Mouse (Mus musculus) brain, embryonic 14.5 days (tissue): ENCODE data around the gene Fndc3b.

ENCODE experiments used
- CTCF ChIP-seq: fragments of 200-500 bp; IDR thresholded peaks from 2 replicates; pipeline ENCODE4 v1.5.1; 2012; ENCODE audit warnings: inconsistent platforms, mild to moderate bottlenecking, moderate library complexity, borderline replicate concordance; ENCODE audit not compliant: insufficient read depth, insufficient read length; ENCODE audit errors: extremely low read depth
- POLR2A ChIP-seq: fragments of 200-500 bp; IDR thresholded peaks from 2 replicates; pipeline ENCODE4 v1.6.1; 2012; ENCODE audit warnings: mild to moderate bottlenecking, inconsistent platforms, borderline replicate concordance; ENCODE audit not compliant: poor library complexity, insufficient read depth, insufficient read length, severe bottlenecking; ENCODE audit errors: extremely low read depth

- no peak for TF ChIP-seq CTCF
- no peak for TF ChIP-seq POLR2A
Measured at GRCm38 (mm10) chr3:27745651-27746050, 34.5 kb upstream of the Fndc3b start.
